Mouse (Mus musculus) limb, embryonic 10.5 days (tissue): ENCODE measurements around the gene Fam120b. TPM values are rescaled to one million over a fixed set of nuclear protein-coding genes. Genes with fewer than 3 reads are reported as not detected.

Experiments used
- DNase-seq: peaks from one replicate; pipeline ENCODE4 v3.0.0-alpha.2; 2017; ENCODE audit warnings: low spot score
- H3K27ac ChIP-seq: fragments of 300-500 bp; sonication (generic); 2 replicates; pipeline ENCODE4 v1.5.1; 2016; ENCODE audit warnings: mild to moderate bottlenecking
- H3K27me3 ChIP-seq: fragments of 300-500 bp; sonication (generic); 2 replicates; pipeline ENCODE4 v1.6.1; 2016; ENCODE audit warnings: low read depth, mild to moderate bottlenecking; ENCODE audit not compliant: poor library complexity, severe bottlenecking
- H3K36me3 ChIP-seq: fragments of 300-500 bp; sonication (generic); 2 replicates; pipeline ENCODE4 v1.6.1; 2016; ENCODE audit warnings: mild to moderate bottlenecking, moderate library complexity
- H3K4me1 ChIP-seq: fragments of 300-500 bp; sonication (generic); 2 replicates; pipeline ENCODE4 v1.6.1; 2016
- H3K4me3 ChIP-seq: fragments of 300-500 bp; sonication (generic); 2 replicates; pipeline ENCODE4 v1.5.1; 2016; ENCODE audit warnings: mild to moderate bottlenecking, moderate library complexity
- H3K9me3 ChIP-seq: fragments of 300-500 bp; sonication (generic); replicated peaks from 2 replicates; pipeline ENCODE4 v1.6.1; 2016; ENCODE audit warnings: mild to moderate bottlenecking
- WGBS: fragments of 180-500 bp; shearing (Covaris S2); methylation state at CpG from one replicate; pipeline ENCODE4 v1.1.7; 2016; 5-methylcytosine and 5-hydroxymethylcytosine counted together
- polyA plus RNA-seq: library from polyadenylated mRNA; unstranded; fragments of >200 nt; fragmentation: Nextera tagmentation; extraction: Ambion mirVana; gene quantifications from 2 replicates; pipeline ENCODE4 v1.2.1, GENCODE M21; 2016

Gene Fam120b
- polyA plus RNA-seq, 1 experiment from 2014 or later = 27.6 TPM

GRCm38 (mm10) chr17:15383360-15383759 is 12.6 kb upstream of the Fam120b start:
- WGBS = 94% methylated on average over 5 of the region's 5 CpGs
- Histone ChIP-seq H3K36me3 (no peaks in the 10 kb centered on the region), H3K27ac (no peak overlapping the region), H3K4me3 (no peak overlapping the region), H3K27me3 (peaks cover 52% of the 10 kb centered on the region), H3K4me1 (peaks cover 19% of the 10 kb centered on the region), H3K9me3 (no peaks in the 10 kb centered on the region)
- DNase-seq = no peak

GRCm38 (mm10) chr17:15388892-15389291 is 7.1 kb upstream of the Fam120b start:
- no peaks in the 10 kb centered on the region for H3K9me3 ChIP-seq
- H3K4me3 ChIP-seq = no peak overlapping the region
- no peak for DNase-seq
- WGBS = 77% methylated on average over 4 of the region's 4 CpGs
- no peaks in the 10 kb centered on the region for H3K36me3 ChIP-seq
- H3K4me1 ChIP-seq = no peaks in the 10 kb centered on the region
- no peaks in the 10 kb centered on the region for H3K27me3 ChIP-seq
- no peak overlapping the region for H3K27ac ChIP-seq

- WGBS = 80% methylated on average over 8 of the region's 8 CpGs
These were observed 6.6 kb upstream of the Fam120b start for GRCm38 (mm10) chr17:15389356-15389755.

GRCm38 (mm10) chr17:15401716-15402115 is 5.7 kb downstream of the Fam120b start:
- 94% methylated on average over 17 of the region's 17 CpGs for WGBS
- DNase-seq = no peak
- H3K4me3 ChIP-seq = no peak overlapping the region
- H3K36me3 ChIP-seq = peaks cover 52% of the 10 kb centered on the region
- H3K27me3 ChIP-seq = no peaks in the 10 kb centered on the region
- H3K4me1 ChIP-seq = peaks cover 8% of the 10 kb centered on the region
- H3K9me3 ChIP-seq = no peaks in the 10 kb centered on the region
- no peak overlapping the region for H3K27ac ChIP-seq

More at GRCm38 (mm10) chr17:15389356-15389755, 6.6 kb upstream of the Fam120b start:
- Histone ChIP-seq H3K36me3 (no peaks in the 10 kb centered on the region), H3K27me3 (no peaks in the 10 kb centered on the region), H3K9me3 (no peaks in the 10 kb centered on the region), H3K4me1 (no peaks in the 10 kb centered on the region), H3K27ac (no peak overlapping the region), H3K4me3 (no peak overlapping the region)
- no peak for DNase-seq

GRCm38 (mm10) chr17:15406576-15406975 is 10.6 kb downstream of the Fam120b start:
- no peaks in the 10 kb centered on the region for H3K9me3 ChIP-seq
- peaks cover 97% of the 10 kb centered on the region for H3K36me3 ChIP-seq
- H3K4me1 ChIP-seq = no peaks in the 10 kb centered on the region
- H3K27me3 ChIP-seq = no peaks in the 10 kb centered on the region
- no peak overlapping the region for H3K4me3 ChIP-seq
- no peak overlapping the region for H3K27ac ChIP-seq
- 93% methylated on average over 2 of the region's 2 CpGs for WGBS
- no peak for DNase-seq

GRCm38 (mm10) chr17:15409261-15409660 is 13.3 kb downstream of the Fam120b start:
- Histone ChIP-seq H3K27ac (no peak overlapping the region), H3K9me3 (no peaks in the 10 kb centered on the region), H3K4me1 (no peaks in the 10 kb centered on the region), H3K27me3 (no peaks in the 10 kb centered on the region), H3K36me3 (peaks cover 90% of the 10 kb centered on the region), H3K4me3 (no peak overlapping the region)
- 91% methylated on average over 10 of the region's 10 CpGs for WGBS
- no peak for DNase-seq

GRCm38 (mm10) chr17:15410861-15411260 is 14.9 kb downstream of the Fam120b start:
- no peaks in the 10 kb centered on the region for H3K27me3 ChIP-seq
- no peak overlapping the region for H3K4me3 ChIP-seq
- no peaks in the 10 kb centered on the region for H3K4me1 ChIP-seq
- H3K36me3 ChIP-seq = peaks cover 91% of the 10 kb centered on the region
- DNase-seq = no peak
- WGBS = 88% methylated on average over 1 of the region's 1 CpGs
- no peak overlapping the region for H3K27ac ChIP-seq
- no peaks in the 10 kb centered on the region for H3K9me3 ChIP-seq

GRCm38 (mm10) chr17:15416596-15417215 is 20.7 kb downstream of the Fam120b start:
- WGBS = 89% methylated on average over 12 of the region's 12 CpGs
- H3K36me3 ChIP-seq = peaks cover 89% of the 10 kb centered on the region
- H3K27me3 ChIP-seq = no peaks in the 10 kb centered on the region
- no peak for DNase-seq
- no peak overlapping the region for H3K27ac ChIP-seq
- no peak overlapping the region for H3K4me3 ChIP-seq
- no peaks in the 10 kb centered on the region for H3K9me3 ChIP-seq
- no peaks in the 10 kb centered on the region for H3K4me1 ChIP-seq

- H3K9me3 ChIP-seq = no peaks in the 10 kb centered on the region
- H3K36me3 ChIP-seq = peaks cover 96% of the 10 kb centered on the region
- 78% methylated on average over 8 of the region's 8 CpGs for WGBS
These were observed 23.5 kb downstream of the Fam120b start for GRCm38 (mm10) chr17:15419534-15419933.

GRCm38 (mm10) chr17:15420021-15420603 is 24.1 kb downstream of the Fam120b start:
- H3K27ac ChIP-seq = no peak overlapping the region
- peaks cover 96% of the 10 kb centered on the region for H3K36me3 ChIP-seq
- no peak overlapping the region for H3K4me3 ChIP-seq
- no peaks in the 10 kb centered on the region for H3K9me3 ChIP-seq
- WGBS = 93% methylated on average over 8 of the region's 8 CpGs
- no peaks in the 10 kb centered on the region for H3K27me3 ChIP-seq
- no peaks in the 10 kb centered on the region for H3K4me1 ChIP-seq
- no peak for DNase-seq

More at GRCm38 (mm10) chr17:15419534-15419933, 23.5 kb downstream of the Fam120b start:
- H3K4me1 ChIP-seq = no peaks in the 10 kb centered on the region
- H3K4me3 ChIP-seq = no peak overlapping the region
- H3K27me3 ChIP-seq = no peaks in the 10 kb centered on the region
- H3K27ac ChIP-seq = no peak overlapping the region
- no peak for DNase-seq

GRCm38 (mm10) chr17:15421446-15421845 is 25.4 kb downstream of the Fam120b start:
- Histone ChIP-seq H3K9me3 (no peaks in the 10 kb centered on the region), H3K4me1 (no peaks in the 10 kb centered on the region), H3K4me3 (no peak overlapping the region), H3K27me3 (no peaks in the 10 kb centered on the region), H3K36me3 (peaks cover 97% of the 10 kb centered on the region), H3K27ac (no peak overlapping the region)
- WGBS = 95% methylated on average over 6 of the region's 6 CpGs
- DNase-seq = no peak

GRCm38 (mm10) chr17:15422666-15423065 is 26.7 kb downstream of the Fam120b start:
- WGBS = 80% methylated on average over 9 of the region's 9 CpGs

GRCm38 (mm10) chr17:15423080-15423765 is 27.2 kb downstream of the Fam120b start:
- no peaks in the 10 kb centered on the region for H3K9me3 ChIP-seq
- no peaks in the 10 kb centered on the region for H3K4me1 ChIP-seq
- no peaks in the 10 kb centered on the region for H3K27me3 ChIP-seq
- WGBS = 65% methylated on average over 8 of the region's 8 CpGs
- H3K27ac ChIP-seq = no peak overlapping the region
- H3K36me3 ChIP-seq = peaks cover 95% of the 10 kb centered on the region
- DNase-seq = no peak
- no peak overlapping the region for H3K4me3 ChIP-seq

More at GRCm38 (mm10) chr17:15422666-15423065, 26.7 kb downstream of the Fam120b start:
- Histone ChIP-seq H3K36me3 (peaks cover 95% of the 10 kb centered on the region), H3K27me3 (no peaks in the 10 kb centered on the region), H3K4me3 (no peak overlapping the region), H3K27ac (no peak overlapping the region), H3K4me1 (no peaks in the 10 kb centered on the region), H3K9me3 (no peaks in the 10 kb centered on the region)
- DNase-seq = no peak
